Mouse (Mus musculus): ENCODE measurements at regions not wholly inside any gene's neighbourhood (a gene's known extent, or its start where the extent isn't known, plus 50 kb on each side); places are given as distances from the start of the nearest gene placed in this dataset.
"Not testable (repeated sequence)": the region's sequence is repeated elsewhere in the genome, so short reads cannot be mapped to it uniquely, and the experiment has no call there.

DNA sequence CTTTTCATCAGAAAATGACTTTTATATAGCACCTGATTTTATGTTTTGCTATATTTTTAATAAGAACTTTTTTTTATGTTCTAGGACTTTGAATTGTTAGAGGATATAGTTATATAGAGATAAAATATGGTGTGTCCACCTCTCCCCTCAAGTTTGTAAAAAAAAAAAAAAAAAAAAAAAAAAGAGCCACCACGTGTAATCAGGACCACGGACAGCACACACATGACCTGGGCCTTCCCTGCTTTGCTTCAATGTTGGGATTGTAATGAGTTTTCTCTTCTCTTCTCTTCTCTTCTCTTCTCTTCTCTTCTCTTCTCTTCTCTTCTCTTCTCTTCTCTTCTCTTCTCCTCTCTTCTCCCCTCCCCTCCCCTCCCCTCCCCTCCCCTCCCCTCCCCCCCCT is 78.5 kb downstream of the 1700010I14Rik start:
- not testable (repeated sequence) for DNase-seq (ENCODE audit: low spot score in 2 of 2)

DNA sequence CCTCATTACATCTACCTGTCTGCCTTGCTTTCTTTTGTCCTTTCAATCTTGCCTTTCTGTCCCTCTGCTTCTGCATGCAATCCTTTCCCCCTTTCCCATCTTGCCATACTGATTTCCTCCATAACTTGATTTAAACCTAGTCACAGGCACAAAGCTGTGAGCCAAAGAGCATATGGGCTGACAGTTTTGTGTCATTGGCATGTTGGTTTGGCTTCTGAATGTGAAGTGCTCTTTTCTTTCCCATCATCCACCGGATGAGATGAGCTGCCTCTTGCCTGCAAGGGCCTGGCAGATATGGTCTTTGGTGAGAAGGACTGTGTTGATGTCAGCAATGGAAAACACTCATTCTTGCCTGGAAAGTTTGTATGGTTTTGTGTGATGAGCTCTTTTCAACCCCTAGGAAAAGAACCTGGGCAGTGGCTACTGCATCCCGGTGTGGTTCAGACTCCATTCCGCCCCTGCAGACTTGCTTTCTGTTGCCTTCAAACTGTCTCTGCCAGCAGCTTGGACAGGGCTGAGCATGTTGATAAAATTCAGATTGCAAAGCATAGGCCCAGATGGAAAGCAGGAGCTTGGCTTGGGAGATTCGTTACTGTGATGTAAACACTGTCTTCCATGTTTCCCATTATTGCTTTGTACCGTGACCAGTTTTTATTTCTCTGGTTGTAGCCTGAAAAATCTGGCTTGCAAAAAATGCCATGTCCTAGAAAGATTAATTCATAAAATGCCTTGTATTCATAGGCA is 80.9 kb downstream of the 1700010I14Rik start:
- DNase-seq (ENCODE audit: low spot score in 2 of 2) = no peak

DNA sequence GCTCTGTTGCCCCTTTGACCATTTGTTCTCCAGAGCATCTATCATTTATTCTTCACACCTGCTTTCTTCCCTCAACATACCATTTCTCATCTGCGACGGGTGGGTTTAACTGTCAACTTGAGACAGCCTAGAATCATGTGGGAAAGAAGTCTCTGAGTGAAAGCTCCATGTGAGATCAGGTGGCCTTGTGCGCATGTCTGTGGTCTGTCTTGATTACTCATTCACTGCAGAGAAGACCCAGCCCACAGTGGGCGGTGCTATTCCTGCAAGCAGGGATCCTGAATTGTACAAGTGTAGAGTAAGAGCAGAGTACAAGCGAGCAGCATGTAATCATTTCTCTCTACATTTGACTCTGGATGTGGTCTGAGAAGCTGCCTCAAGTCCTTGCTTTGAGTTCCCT is 95.5 kb downstream of the 1700010I14Rik start:
- no peak for DNase-seq (ENCODE audit: low spot score in 2 of 2)

DNA sequence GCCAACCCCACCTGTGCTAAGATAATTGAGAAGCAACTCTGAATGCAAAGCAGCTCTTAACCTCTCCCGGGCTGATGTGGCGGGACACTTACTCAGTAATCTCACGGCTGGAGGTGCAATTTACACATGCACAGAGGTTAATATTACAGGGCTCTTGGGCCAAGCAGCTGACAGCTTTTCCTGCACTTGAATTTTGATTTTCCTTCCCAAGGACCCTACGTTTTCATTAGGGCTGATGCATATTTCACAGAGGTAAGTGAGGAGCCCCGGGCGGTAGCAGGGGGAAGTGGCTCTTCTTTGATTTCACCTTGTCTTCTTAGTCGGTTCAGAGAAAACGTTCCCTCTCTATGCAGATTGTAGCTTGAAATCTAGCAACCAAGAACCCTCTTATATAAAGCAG is 139.7 kb downstream of the 1700010I14Rik start:
- no peak for DNase-seq (ENCODE audit: low spot score in 2 of 2)

DNA sequence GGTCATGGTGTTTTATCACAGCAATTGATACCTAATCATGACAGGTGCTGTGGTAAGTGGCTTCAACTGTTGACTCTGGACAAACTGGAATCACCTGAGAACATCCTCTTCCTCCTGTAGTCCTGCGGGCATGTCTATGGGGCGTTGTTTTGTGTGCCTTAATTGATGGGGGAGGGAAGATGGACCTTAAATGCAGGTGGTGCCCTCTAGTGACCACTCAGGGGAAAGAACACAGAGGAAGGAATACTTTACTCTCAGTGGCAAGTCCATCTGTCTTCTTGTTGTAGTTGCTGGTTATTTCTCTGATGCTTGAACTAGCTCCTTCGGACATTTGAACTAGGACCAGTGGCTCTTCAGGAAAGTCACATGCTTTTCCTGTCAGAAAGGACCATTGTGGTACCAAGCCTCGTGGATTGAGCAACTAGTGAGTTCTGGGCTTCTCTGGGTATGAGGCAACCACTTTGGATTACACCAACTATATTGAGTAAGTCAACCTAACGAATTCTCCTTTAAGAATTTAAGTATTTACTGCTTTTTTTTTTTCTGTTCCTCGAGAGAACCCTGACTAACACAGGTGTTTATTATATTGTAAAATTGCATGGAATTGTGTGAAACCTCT is 157.6 kb downstream of the 1700010I14Rik start:
- DNase-seq (ENCODE audit: low spot score in 2 of 2) = no peak

DNA sequence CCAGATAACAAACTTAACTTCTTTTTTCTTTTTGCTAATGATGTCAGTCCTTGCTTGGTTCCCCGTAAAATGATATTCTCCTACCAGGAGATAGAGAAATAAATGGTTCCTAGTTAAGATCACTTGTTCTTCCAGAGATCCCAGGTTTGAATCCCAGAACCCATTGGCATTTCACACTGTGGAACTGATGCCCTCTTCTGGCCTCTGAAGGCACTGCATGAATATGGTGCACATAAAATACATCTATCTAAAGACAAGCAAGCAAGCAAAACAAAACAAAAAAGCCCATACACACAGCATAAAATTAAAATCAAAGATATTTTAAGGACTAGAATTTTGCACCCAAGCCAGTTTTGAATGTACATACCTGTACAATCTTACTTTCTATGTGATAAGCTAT is 162.5 kb downstream of the 1700010I14Rik start:
- no peak for DNase-seq (ENCODE audit: low spot score in 2 of 2)

DNA sequence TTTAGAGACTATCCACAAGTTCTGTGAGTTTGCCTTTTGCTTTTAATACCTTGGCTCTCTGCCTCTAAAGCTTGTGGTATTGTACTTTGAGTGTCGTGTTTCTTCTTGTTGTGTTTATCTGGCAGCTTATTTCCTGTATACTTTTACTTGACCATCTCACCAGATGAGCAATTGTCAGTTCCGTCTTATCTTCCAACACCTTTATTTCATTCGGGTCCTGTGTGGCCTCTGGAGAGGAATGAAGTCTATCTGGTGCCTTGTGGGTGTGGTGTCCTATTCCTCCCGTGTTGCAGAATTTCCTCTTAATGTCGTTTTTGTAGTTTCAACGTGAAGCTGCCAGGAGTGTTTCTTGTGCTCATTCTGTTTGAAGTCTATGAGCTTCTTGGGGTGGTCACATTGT is 174.0 kb downstream of the 1700010I14Rik start:
- no peak for DNase-seq (ENCODE audit: low spot score in 2 of 2)

DNA sequence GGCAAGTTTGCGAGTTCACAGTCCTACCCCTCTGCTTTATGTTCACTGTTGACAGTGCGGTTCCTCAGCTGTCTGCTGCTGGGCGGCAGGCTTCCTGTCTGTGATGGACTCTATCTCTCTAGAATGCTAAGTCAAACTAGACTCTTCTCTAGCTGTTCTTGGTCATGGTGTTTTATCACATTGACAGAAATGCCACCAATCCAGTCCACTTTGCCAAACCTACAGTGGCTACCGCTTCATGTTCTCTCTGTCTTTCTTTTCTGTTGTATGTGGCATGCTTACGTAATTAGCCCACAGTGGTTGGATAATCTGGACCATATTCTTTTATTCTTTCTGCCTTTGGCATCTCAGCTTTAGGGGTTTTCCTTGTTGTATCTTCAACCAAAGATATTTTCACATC is 174.5 kb downstream of the 1700010I14Rik start:
- no peak for DNase-seq (ENCODE audit: low spot score in 2 of 2)

DNA sequence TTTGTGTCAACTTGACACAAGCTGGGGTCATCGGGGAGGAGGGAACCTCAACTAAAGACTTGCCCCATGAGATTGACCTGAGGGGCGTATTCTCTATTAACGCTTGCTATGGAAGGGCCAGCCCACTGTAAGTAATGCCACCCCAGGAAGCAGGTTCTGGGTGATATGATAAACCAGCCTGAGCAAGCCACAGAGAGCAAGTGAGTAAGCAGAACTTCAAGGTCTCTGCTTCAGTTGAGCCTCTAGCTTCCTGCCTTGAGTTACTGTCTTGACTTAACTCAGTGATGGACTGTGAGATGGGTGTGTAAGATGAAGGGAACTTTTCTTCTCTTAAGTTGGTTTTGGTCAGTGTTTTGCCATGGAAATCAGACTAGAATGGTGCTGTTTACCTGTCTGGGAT is 175.2 kb downstream of the 1700010I14Rik start:
- DNase-seq (ENCODE audit: low spot score in 2 of 2) = no peak

DNA sequence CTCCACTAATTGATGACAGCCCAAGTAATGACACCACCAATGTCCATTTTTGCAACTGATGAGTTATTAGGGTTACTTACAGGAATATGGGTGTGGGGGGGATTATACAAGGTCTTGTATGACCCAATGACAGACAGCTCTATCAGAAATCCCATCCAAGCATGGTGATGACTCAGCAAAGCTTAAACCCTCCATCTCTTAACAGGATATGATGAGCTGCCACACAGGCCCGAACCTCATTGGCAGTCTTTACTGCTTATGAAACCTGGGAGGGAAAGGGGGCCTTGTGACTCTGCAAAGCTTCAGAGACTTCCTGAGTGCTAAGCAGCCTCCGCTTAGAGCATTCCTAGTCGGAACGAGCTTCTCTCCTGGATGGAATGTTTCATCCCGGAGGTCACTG is 176.4 kb downstream of the 1700010I14Rik start:
- DNase-seq (ENCODE audit: low spot score in 2 of 2) = no peak

DNA sequence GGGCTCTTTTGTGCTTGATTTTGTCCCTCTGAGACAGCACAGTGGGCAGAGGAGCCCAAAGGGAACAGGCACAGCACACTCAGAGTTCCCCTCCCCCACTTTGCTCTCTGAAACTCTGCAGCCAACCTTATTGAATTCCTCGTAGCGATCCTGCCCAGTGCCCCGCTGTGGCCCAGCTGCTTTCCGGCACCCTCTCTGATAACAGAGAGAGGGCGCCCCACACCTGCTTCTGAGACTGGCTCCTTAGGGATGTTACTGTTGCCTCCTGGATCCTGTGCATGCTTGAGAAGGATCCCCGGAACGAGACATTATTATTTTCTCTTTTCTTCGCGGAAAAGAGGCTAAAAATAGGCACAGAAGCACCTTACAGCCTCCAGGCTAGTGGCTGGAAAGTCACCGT is 179.0 kb downstream of the 1700010I14Rik start:
- peak in 1 of 2 experiments; percentile 47 for DNase-seq (ENCODE audit: low spot score in 2 of 2)

DNA sequence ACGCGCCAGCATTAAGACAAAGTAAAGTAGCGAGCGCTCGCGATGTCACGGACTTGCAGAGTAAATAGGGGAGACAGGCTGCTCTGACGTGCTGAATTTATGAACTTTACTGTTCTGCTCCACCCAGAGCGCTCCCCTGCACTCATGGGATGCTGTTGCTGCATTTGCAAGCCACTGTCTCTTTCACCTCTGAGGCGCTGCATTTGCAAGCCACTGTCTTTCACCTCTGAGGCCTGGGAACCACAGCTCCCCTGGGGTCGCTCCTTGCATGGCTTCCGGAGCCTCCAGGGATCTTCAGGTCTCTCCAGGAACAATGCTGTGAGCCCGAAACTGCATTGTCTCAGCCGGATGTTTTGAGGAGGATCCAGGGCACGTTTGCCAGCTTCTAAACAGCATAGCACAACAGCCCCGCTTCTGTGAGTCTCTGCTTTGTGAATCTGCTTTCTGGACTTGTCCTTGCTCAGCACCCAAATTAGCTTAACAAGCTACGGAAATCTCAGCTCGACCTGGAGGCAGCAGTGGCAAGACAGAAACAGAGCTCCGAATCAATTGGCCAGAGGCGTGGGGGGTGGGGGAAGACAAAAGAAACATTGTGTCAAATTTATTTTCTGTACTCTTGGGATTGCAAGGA is 179.6 kb downstream of the 1700010I14Rik start:
- DNase-seq (ENCODE audit: low spot score in 2 of 2) = peak; percentile 33 to 38

DNA sequence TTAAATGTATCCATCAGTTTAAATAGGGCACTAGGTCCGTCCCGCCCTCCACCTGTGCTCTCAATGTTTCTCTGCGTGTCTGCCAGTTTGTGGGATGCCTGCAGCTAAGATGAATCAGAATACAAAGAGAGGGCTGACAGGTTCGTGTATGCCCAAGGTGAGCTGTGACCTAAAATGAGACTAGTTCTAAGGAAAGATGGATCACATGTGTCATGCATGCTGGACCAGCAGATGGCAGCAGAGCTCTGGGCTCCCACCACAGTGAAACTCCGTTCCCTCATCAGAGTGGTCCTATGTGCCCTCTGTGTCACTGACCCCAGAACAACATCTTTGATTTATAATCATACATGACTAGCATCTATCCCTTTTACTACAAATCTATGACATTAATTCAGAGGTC is 180.3 kb downstream of the 1700010I14Rik start:
- peak; percentile 76 to 77 for DNase-seq (ENCODE audit: low spot score in 2 of 2)

DNA sequence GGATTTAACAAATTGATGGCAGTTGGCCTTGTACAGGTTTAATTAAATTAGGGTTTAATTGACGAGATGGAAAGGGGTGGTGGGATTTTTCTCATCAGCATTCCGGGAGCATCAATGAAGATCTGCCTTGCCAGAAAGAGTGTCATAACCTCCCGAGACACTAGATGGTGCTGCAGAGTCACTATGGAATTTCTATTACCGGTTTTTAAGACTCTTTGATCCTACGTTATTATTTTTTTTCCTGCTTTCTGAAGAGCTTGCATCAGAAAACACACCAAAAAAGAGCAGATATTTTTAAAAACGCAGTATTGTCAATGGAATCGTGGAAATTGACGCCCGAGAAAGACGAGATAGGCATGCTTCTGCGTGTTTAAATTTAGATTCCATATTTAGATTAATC is 181.2 kb downstream of the 1700010I14Rik start:
- peak; percentile 72 to 76 for DNase-seq (ENCODE audit: low spot score in 2 of 2)

DNA sequence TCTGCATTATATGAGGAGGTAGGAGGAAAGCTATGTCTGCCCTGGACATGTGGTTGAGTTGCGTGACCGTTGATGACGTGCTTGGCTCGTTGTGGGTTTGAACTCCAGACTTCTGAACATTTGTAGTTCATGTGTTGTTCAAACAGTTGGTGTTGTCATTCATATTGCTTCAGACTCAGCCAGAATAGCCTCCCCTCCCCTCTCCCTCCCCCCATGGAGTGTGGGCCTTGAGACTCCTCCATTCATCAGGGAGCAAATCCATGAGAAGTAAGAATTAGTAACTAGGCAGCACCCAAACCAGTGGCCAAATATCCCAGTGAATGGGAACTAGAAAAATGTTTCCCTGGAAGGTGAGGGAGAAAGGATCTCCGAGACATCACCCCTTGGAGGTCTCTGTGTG is 209.0 kb downstream of the 1700010I14Rik start:
- DNase-seq (ENCODE audit: low spot score in 2 of 2) = no peak

DNA sequence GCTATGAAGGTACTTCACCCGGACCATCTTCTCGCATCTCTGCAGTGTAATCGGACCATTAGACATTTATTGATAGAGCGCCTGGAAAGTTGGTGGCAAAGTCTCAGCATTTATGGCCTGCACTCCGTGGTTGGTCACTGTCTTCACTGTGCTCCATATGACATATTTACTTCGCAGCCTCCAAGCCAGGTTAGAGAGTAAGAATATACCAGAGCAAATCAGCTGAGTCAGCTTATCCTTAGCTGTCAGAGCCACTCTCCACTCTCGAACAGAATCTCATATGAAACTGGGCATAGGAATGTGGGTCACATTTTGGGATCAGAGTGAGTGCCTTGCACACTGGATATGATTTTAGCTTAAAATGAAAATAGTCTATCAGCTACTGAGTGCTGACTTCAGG is 212.3 kb downstream of the 1700010I14Rik start:
- DNase-seq (ENCODE audit: low spot score in 2 of 2) = no peak

DNA sequence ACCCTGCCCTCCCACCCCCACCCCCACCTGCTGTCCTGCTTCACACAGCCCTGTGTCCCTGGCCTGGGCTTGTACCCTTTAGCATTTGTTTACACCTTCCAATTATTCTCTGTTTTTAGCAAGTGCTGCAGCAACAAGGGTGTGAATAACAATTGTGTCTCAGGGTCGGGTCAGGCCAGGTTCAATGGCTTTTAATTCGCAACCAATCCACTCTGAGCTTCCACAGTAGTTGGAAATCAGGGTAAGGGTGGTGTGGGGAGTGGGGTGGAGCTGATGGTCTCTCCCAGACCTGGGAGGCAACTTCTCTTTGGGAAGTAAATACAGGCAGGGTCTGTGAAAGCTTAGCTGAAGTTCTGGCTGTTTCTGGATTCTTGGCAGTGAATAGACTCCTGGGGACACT is 214.4 kb downstream of the 1700010I14Rik start:
- DNase-seq (ENCODE audit: low spot score in 2 of 2) = no peak

DNA sequence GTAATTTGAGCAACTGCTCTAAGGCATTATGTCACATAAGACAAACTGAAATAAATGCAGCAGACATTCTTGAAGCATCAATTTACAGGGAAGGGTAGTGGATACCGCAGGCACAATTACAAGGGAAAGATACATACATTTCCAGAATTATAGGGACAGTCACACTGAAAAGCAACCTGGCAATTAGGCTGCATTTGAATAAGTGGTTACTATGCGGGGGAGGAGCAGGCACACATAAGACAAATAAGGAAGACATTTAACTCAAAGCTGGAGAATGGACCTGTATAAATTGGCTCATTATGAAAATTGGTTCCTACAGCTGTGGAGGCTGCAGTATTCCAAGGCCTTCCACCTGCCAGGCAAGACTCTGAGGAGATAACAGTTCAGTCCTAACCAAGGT is 211.2 kb upstream of the Gm17728 start:
- DNase-seq (ENCODE audit: low spot score in 2 of 2) = no peak

DNA sequence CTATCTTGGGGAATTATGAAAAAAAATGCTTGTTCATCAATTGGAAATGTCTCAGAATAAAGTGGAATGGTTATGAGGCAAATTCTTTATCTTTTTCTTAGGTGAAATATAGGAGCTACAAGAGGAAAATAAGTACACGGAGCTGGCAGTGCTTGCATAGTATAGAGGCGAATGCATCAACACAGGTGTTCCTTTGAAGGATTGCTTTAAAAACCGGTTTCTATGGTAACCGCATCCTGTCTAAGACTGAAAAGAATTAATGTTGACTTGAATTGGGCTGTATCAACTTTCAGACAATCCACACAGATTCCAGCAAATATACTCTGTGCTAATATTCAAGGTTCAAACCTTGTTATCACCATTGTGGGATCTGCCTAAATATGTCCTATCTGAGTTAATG is 198.8 kb upstream of the Gm17728 start:
- DNase-seq (ENCODE audit: low spot score in 2 of 2) = no peak

DNA sequence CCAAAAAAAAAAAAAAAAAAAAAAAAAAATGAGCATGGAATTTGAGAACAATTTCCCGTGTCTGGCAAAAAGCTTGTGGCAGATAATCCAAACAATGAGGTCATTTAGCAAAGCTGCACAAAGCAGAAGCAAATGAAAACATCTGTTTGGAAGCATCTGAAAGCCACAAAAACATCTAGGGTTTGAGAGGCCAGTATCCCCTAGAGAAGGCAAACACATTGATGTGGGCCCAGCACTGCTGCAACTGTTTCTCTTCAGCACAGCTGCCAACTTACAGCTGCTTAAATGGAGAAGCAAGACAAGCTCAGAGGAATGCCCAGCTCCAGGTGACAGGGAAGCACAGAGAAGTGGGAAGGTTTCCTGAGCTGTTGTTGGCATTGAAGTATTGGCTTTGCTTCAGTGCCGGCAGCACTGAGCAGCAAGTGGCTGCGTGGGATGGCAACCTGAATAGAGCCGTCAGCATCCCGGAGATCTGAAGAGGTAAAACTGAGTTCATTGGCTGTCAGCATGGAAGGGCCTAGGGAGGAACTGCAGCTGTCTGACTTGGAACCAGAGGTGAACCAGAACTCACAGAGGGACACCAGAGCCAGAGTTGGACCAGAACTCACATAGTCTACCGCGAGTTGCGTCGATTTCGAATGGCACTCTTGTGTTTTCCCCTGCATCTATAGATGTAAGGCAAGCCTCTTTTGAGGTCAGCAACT is 193.8 kb upstream of the Gm17728 start:
- DNase-seq (ENCODE audit: low spot score in 2 of 2) = peak; percentile 11 to 12

DNA sequence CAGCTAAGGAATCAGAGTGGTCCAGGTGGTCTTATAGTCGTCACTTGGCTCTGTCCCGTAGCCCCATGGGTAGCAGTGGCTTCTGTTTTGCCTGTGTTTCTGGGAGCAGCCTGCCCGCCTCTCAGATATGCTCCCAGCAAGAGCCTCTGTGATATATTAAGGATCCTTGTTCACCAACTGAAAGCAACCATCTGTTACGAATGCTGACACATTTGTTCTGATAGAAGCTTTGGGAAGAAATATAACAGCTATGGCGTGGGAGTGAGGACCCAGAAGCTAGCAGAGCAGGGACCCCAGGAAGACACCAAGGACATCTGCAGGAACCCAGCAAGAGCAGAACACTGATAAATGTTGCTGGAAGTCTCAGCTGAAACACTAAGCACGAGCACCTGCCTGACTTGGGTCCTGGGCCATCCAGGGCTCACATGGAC is 186.7 kb upstream of the Gm17728 start:
- DNase-seq (ENCODE audit: low spot score in 2 of 2) = peak; percentile 11 to 30

DNA sequence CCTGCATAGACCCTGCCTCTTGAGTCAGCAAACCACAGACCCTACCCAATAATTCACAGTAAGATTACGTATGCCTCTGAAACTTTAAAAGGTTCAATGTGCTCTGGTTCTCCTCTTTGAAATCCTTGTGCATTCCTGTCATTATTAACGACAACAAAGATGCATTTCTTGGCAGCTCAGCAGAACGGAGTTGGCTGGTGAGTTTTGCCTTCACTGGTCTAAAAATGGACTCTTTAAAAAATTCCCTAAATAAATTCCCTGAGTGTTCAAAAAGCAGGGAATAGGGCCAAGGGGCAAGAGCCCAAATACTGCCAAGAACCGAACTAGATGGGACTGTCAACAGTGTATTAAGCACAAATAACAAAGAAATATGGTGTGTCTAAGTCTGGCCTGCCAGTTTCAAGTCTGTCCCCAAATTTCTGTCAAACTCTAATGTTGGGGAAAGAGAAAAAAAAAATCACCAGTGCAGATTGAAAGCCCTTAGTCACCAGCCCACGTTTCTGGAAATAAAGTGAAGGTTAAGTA is 163.2 kb upstream of the Gm17728 start:
- DNase-seq (ENCODE audit: low spot score in 2 of 2) = no peak
